Mouse (Mus musculus) A20 (cell line): ENCODE data around the gene Pofut2.
"Not testable (repeated sequence)": the region's sequence is repeated elsewhere in the genome, so short reads cannot be mapped to it uniquely, and the experiment has no call there.

Experiments
- DNase-seq: peaks from one replicate; pipeline ENCODE4 v3.0.0-alpha.2; 2011; ENCODE audit warnings: low read depth, low spot score

Pofut2 gene

GRCm38 (mm10) chr10:77266281-77266680 is 7.3 kb downstream of the Pofut2 start:
- no peak for DNase-seq

GRCm38 (mm10) chr10:77267027-77267426 is 8.0 kb downstream of the Pofut2 start:
- no peak for DNase-seq

- no peak for DNase-seq
Observed at GRCm38 (mm10) chr10:77269129-77269528, 10.1 kb downstream of the Pofut2 start.

- DNase-seq, result no peak
Observed at GRCm38 (mm10) chr10:77272980-77273730, 14.1 kb downstream of the Pofut2 start.

GRCm38 (mm10) chr10:77273798-77274197 is 14.8 kb downstream of the Pofut2 start:
- DNase-seq, result no peak

- not testable (repeated sequence) for DNase-seq
Observed at GRCm38 (mm10) chr10:77282085-77282484, 23.1 kb downstream of the Pofut2 start.

- DNase-seq, result peak; percentile 79
Observed at GRCm38 (mm10) chr10:77282822-77283221, 23.8 kb downstream of the Pofut2 start.

- DNase-seq, result no peak
Observed at GRCm38 (mm10) chr10:77284832-77285231, 25.8 kb downstream of the Pofut2 start.

- DNase-seq, result no peak
Observed at GRCm38 (mm10) chr10:77287626-77288025, 28.6 kb downstream of the Pofut2 start.

GRCm38 (mm10) chr10:77288639-77289195 is 29.7 kb downstream of the Pofut2 start:
- peak; percentile 71 for DNase-seq

- DNase-seq, result peak; percentile 29
Observed at GRCm38 (mm10) chr10:77289559-77289958, 30.5 kb downstream of the Pofut2 start.

GRCm38 (mm10) chr10:77290624-77291366 is 31.8 kb downstream of the Pofut2 start:
- no peak for DNase-seq

- no peak for DNase-seq
Observed at GRCm38 (mm10) chr10:77294691-77295090, 35.7 kb downstream of the Pofut2 start.

- DNase-seq, result no peak
Observed at GRCm38 (mm10) chr10:77298621-77299020, 39.6 kb downstream of the Pofut2 start.

- no peak for DNase-seq
Observed at GRCm38 (mm10) chr10:77299194-77299593, 40.2 kb downstream of the Pofut2 start.

GRCm38 (mm10) chr10:77300237-77300933 is 41.4 kb downstream of the Pofut2 start:
- DNase-seq, result no peak

- no peak for DNase-seq
Observed at GRCm38 (mm10) chr10:77300934-77301297, 41.9 kb downstream of the Pofut2 start.

- no peak for DNase-seq
Observed at GRCm38 (mm10) chr10:77304362-77304761, 45.3 kb downstream of the Pofut2 start.

- no peak for DNase-seq
Observed at GRCm38 (mm10) chr10:77304840-77305533, 46.0 kb downstream of the Pofut2 start.

GRCm38 (mm10) chr10:77305766-77306165 is 46.7 kb downstream of the Pofut2 start:
- no peak for DNase-seq

- no peak for DNase-seq
Observed at GRCm38 (mm10) chr10:77308978-77309377, 50.0 kb downstream of the Pofut2 start.
